ENCODE assay signal across 30 mouse cellular contexts in the genomic region with DNA sequence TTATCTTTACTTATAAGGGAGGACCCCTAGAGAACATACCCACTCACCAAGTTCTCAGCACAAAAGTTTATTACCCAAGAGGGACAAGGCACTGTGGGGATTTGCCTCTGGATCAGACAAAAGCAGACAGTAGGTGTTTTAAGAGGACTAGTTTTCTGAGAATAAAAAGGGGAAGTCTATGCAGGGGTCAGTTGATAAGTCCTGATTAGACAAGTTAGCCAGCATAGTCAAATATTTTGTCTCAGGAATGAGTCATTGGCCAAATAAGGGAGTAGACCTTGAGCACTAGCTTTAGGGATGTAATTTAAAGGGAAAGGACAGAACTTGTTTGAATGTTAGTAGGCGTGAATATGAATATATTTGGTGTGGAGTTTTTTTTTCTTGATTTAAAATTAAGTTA. TPM values are rescaled to one million over a fixed set of nuclear protein-coding genes. Genes with fewer than 3 reads are reported as not detected.
DNase-seq lines count a peak whose midpoint lies in the region; ATAC-seq and TF ChIP-seq lines count a peak whose summit lies in the region.
"Had no signal": no experiment of that assay in that cellular context is flagged by ENCODE, and none has a peak within 500 bp of the region (broad histone marks: within the 10 kb centered on the region; RNA-seq: fewer than 3 reads in every experiment).

No protein-coding gene starts in this region.

- H3K9me3 ChIP-seq in lung, postnatal 0 days (ENCODE audit: low read length), result no peaks in the 10 kb centered on the region
- H3K9me3 ChIP-seq: embryonic facial prominence, embryonic 12.5 days; forebrain, embryonic 15.5 days; heart, embryonic 12.5 days; limb, embryonic 12.5 days; liver, embryonic 13.5 days; megakaryocyte, embryonic 14.5 days; midbrain, embryonic 12.5 days; neural tube, embryonic 12.5 days; stomach, embryonic 15.5 days had no signal

- peak; percentile 12 for DNase-seq in lung, postnatal 0 days (ENCODE audit: low spot score)
- DNase-seq in lung, adult 2 months, result no peak
- DNase-seq in MEL-GATA-1-ER (ENCODE audit: extremely low read depth, low read depth), result peak; percentile 88
- DNase-seq in embryo, embryonic 10 days (ENCODE audit: low spot score), result no peak
- no peak for DNase-seq in left cerebral cortex, adult 9 months (ENCODE audit: low spot score in 2 of 2)
- DNase-seq in right cerebral cortex, postnatal 36 days (ENCODE audit: low spot score in 2 of 2), result no peak
- DNase-seq: adrenal gland, postnatal 14 days; cerebellum, adult 18-20 months; cerebellum, postnatal 14 days; gastrocnemius, postnatal 25 days; heart, adult 2 months; heart, postnatal 4 days; kidney, adult 9 months; kidney, postnatal 10 days; layer of hippocampus, adult 9-11 months; liver, embryonic 13.5 days; lung, embryonic 14.5 days; thymus, postnatal 25 days had no signal

- H3K27ac ChIP-seq in lung, postnatal 0 days (ENCODE audit: low read length), result no peak overlapping the region
- H3K27ac ChIP-seq: embryonic facial prominence, embryonic 12.5 days; forebrain, embryonic 15.5 days; heart, adult 2 months; hindbrain, embryonic 14.5 days; limb, embryonic 12.5 days; liver, embryonic 13.5 days; midbrain, embryonic 12.5 days; neural tube, embryonic 12.5 days; stomach, embryonic 15.5 days had no signal

- no peak for TF ChIP-seq EP300 in lung, postnatal 0 days (IDR thresholded peaks at IDR 0.05)

- 0 out of 2 replicates have a peak, but pooled peaks cover 6% of the 10 kb centered on the region for H3K36me3 ChIP-seq in lung, postnatal 0 days (ENCODE audit: insufficient read depth, low read length)
- H3K36me3 ChIP-seq: stomach, embryonic 15.5 days had no signal

- 93% methylated on average over 1 of the region's 1 CpGs for WGBS in lung, postnatal 0 days
- WGBS in lung, adult 2 months, result 68% methylated on average over 1 of the region's 1 CpGs

- no peak for TF ChIP-seq POLR2A in lung, adult 2 months (IDR thresholded peaks at IDR 0.05; ENCODE audit: borderline replicate concordance, extremely low read depth, low read depth, low read length)

- H3K4me3 ChIP-seq in lung, postnatal 0 days (ENCODE audit: low read depth, low read length), result no peak overlapping the region
- no peak overlapping the region for H3K4me3 ChIP-seq in lung, adult 2 months (replicated peaks; ENCODE audit: extremely low read depth, low read depth, low read length)
- H3K4me3 ChIP-seq: embryonic facial prominence, embryonic 12.5 days; forebrain, embryonic 15.5 days; heart, adult 2 months; heart, embryonic 12.5 days; limb, embryonic 12.5 days; liver, embryonic 13.5 days; megakaryocyte, embryonic 14.5 days; midbrain, embryonic 12.5 days; myocyte; neural tube, embryonic 12.5 days; stomach, embryonic 15.5 days had no signal

- H3K4me2 ChIP-seq in lung, postnatal 0 days (replicated peaks; ENCODE audit: low read depth, low read length), result no peak overlapping the region
- H3K4me2 ChIP-seq: embryonic facial prominence, embryonic 12.5 days; forebrain, embryonic 15.5 days; heart, embryonic 12.5 days; hindbrain, embryonic 14.5 days; limb, embryonic 12.5 days; liver, embryonic 13.5 days; lung, embryonic 14.5 days; midbrain, embryonic 12.5 days; neural tube, embryonic 12.5 days; stomach, embryonic 15.5 days had no signal

- H3K9ac ChIP-seq in lung, postnatal 0 days (replicated peaks; ENCODE audit: low read depth), result no peak overlapping the region
- H3K9ac ChIP-seq: embryonic facial prominence, embryonic 12.5 days; forebrain, embryonic 15.5 days; heart, embryonic 12.5 days; hindbrain, embryonic 14.5 days; limb, embryonic 12.5 days; liver, embryonic 13.5 days; lung, embryonic 14.5 days; midbrain, embryonic 12.5 days; neural tube, embryonic 12.5 days; stomach, embryonic 15.5 days had no signal

- H3K4me1 ChIP-seq in lung, postnatal 0 days (ENCODE audit: insufficient read depth, low read depth, low read length), result no peaks in the 10 kb centered on the region
- no peaks in the 10 kb centered on the region for H3K4me1 ChIP-seq in lung, adult 2 months (ENCODE audit: control insufficient read depth, insufficient read depth, low read length)

- no peaks in the 10 kb centered on the region for H3K27me3 ChIP-seq in lung, postnatal 0 days (replicated peaks; ENCODE audit: insufficient read depth, low read length)
- H3K27me3 ChIP-seq: embryonic facial prominence, embryonic 12.5 days; forebrain, embryonic 15.5 days; heart, embryonic 12.5 days; limb, embryonic 12.5 days; liver, embryonic 13.5 days; megakaryocyte, embryonic 14.5 days; midbrain, embryonic 12.5 days; neural tube, embryonic 12.5 days; stomach, embryonic 15.5 days had no signal

- ATAC-seq in lung, postnatal 0 days, result no peak
- peak; percentile 47; the same call in 1 of the 2 replicates for ATAC-seq in common myeloid progenitor, adult 5-6 weeks (replicated peaks; ENCODE audit: low read depth, poor library complexity, severe bottlenecking)
- ATAC-seq: forebrain, embryonic 15.5 days; intestine, postnatal 0 days had no signal

- no peak for TF ChIP-seq CTCF in lung, postnatal 0 days (IDR thresholded peaks at IDR 0.05)
- TF ChIP-seq CTCF in lung, adult 2 months (IDR thresholded peaks at IDR 0.05; ENCODE audit: insufficient read depth, low read length), result no peak

RNA-seq across cellular contexts. Expression of a gene that starts 6.5 kb away (rescaled TPM):
- polyA plus RNA-seq in lung, postnatal 0 days (2015; fragmentation: Nextera tagmentation; extraction: Ambion mirVana), result 77.7 and 85.6 TPM in 2 replicates
- polyA plus RNA-seq in lung, adult 2 months (2012; rRNA removed), result 5.8 and 8.6 TPM in 2 replicates
- 123 and 125 TPM in 2 replicates for total RNA-seq in common myeloid progenitor, adult 5-6 weeks (2017)

RNA-seq across cellular contexts. Expression of a gene that starts 6.7 kb away (rescaled TPM):
- polyA plus RNA-seq in lung, postnatal 0 days (2015; fragmentation: Nextera tagmentation; extraction: Ambion mirVana), result 64.0 and 64.4 TPM in 2 replicates
- polyA plus RNA-seq in lung, adult 2 months (2012; rRNA removed), result 5.9 and 15.5 TPM in 2 replicates
- total RNA-seq in common myeloid progenitor, adult 5-6 weeks (2017), result 17.8 and 32.9 TPM in 2 replicates

RNA-seq across cellular contexts. Expression of a gene that starts 38.6 kb away (rescaled TPM):
- 2.6 and 2.8 TPM in 2 replicates for polyA plus RNA-seq in lung, postnatal 0 days (2015; fragmentation: Nextera tagmentation; extraction: Ambion mirVana)
- 0.35 and 1.4 TPM in 2 replicates for polyA plus RNA-seq in lung, adult 2 months (2012; rRNA removed)
- not detected in 2 replicates for total RNA-seq in common myeloid progenitor, adult 5-6 weeks (2017)

Comparison
In these comparisons a context has a peak if more than half of its experiments do, and no peak if none do; other contexts are left out.
1. DNase-seq: peak in lung, postnatal 0 days (single experiment) and MEL-GATA-1-ER (single experiment); none in lung, adult 2 months (single experiment), embryo, embryonic 10 days (single experiment), left cerebral cortex, adult 9 months (0 of 2) and right cerebral cortex, postnatal 36 days (0 of 2).